Mouse (Mus musculus): ENCODE measurements around the gene Faxc. TPM values are rescaled to one million over a fixed set of nuclear protein-coding genes. Genes with fewer than 3 reads are reported as not detected.

Faxc gene
- polyA plus RNA-seq, 1 experiment from 2014 or later = 3.6 TPM

DNA sequence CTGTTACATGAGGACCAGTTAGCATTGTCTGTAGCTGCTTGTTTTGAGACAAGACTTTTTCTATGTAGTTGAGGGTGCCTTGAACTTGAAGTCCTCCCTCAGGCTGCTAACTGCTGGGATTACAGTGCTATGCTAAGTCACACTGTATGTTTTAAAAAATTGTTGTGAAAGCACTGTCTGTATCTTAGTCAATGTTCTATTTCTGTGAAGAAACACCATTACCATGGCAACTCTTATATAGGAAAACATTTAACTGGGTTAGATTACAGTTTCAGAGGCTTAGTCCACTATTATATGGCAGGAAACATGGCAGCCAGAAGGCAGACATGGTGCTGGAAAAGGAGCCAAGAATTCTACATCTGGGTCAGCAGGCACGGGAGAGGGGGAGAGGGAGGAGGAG is 40.8 kb downstream of the Faxc start:
- Histone ChIP-seq H3K4me2 (no peak overlapping the region), H3K27ac (no peak overlapping the region), H3K4me1 (no peaks in the 10 kb centered on the region), H3K4me3 (replicated peaks) (no peak overlapping the region), H3K36me3 (no peaks in the 10 kb centered on the region), H3K27me3 (replicated peaks) (no peaks in the 10 kb centered on the region), H3K9me3 (no peaks in the 10 kb centered on the region), H3K9ac (no peak overlapping the region)
- 14% methylated on average over 1 of the region's 1 CpGs for WGBS
- ATAC-seq (ENCODE audit: insufficient read depth, low FRiP score, low read depth) = no peak

GRCm38 (mm10) chr4:21974126-21974525 is 43.0 kb downstream of the Faxc start:
- Histone ChIP-seq H3K36me3 (no peaks in the 10 kb centered on the region), H3K27ac (no peak overlapping the region), H3K9ac (no peak overlapping the region), H3K4me3 (replicated peaks) (no peak overlapping the region), H3K4me2 (no peak overlapping the region), H3K27me3 (replicated peaks) (no peaks in the 10 kb centered on the region), H3K9me3 (no peaks in the 10 kb centered on the region), H3K4me1 (no peaks in the 10 kb centered on the region)
- 25% methylated on average over 3 of the region's 3 CpGs for WGBS
- ATAC-seq (ENCODE audit: insufficient read depth, low FRiP score, low read depth) = no peak

- WGBS = 71% methylated on average over 4 of the region's 4 CpGs
- H3K27me3 ChIP-seq (replicated peaks) = no peaks in the 10 kb centered on the region
- no peaks in the 10 kb centered on the region for H3K9me3 ChIP-seq
- no peaks in the 10 kb centered on the region for H3K36me3 ChIP-seq
- no peak overlapping the region for H3K27ac ChIP-seq
- H3K9ac ChIP-seq = no peak overlapping the region
- no peak overlapping the region for H3K4me2 ChIP-seq
- no peaks in the 10 kb centered on the region for H3K4me1 ChIP-seq
- H3K4me3 ChIP-seq (replicated peaks) = no peak overlapping the region
- no peak; the same call in 1 of the 2 replicates for ATAC-seq (ENCODE audit: insufficient read depth, low FRiP score, low read depth)
Observed at GRCm38 (mm10) chr4:21980471-21980870, 49.3 kb downstream of the Faxc start.

DNA sequence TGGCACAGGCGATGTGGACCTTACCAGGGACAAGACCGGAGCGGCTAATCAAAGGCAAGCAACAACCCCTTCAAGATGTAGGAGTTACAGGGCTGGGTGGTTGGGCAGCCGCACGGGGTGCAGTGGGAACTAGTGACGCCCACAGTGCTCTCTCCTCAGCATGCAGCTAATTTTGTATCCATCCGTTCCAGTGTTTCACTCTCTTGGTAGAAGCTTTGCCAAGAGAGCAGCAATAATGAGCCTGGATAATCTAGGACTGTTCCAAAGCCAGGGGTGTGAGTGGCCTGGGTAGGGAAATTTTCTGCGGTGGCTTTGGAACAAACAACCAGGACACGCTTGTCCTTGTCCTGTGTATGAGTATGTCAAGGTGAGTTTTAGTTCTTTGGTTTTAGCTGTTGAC is 51.3 kb downstream of the Faxc start:
- H3K27me3 ChIP-seq (replicated peaks) = no peaks in the 10 kb centered on the region
- no peak overlapping the region for H3K27ac ChIP-seq
- no peak for ATAC-seq (ENCODE audit: insufficient read depth, low FRiP score, low read depth)
- no peaks in the 10 kb centered on the region for H3K4me1 ChIP-seq
- no peaks in the 10 kb centered on the region for H3K36me3 ChIP-seq
- WGBS = 94% methylated on average over 9 of the region's 9 CpGs
- H3K9me3 ChIP-seq = no peaks in the 10 kb centered on the region
- H3K4me3 ChIP-seq (replicated peaks) = no peak overlapping the region
- no peak overlapping the region for H3K9ac ChIP-seq
- no peak overlapping the region for H3K4me2 ChIP-seq

DNA sequence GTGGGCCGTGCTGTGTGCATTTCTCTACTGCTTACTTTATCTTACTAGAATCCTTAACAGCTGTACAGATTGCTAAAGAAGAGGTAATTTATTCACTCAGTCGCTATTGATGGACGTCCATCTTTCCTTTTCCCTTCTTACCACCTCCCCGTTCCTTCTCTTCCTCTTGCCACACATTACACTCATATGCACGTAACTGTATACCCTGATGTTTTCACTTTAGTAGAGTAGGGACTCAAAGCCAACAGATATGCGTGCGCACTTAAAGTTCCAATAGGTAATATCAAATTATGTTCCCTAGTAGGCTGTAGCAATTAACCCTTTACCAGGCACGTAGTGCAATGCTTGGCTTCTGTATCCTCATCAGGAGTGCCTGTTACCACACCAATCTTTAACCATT is 55.7 kb downstream of the Faxc start:
- Histone ChIP-seq H3K27me3 (replicated peaks) (no peaks in the 10 kb centered on the region), H3K36me3 (no peaks in the 10 kb centered on the region), H3K4me1 (no peaks in the 10 kb centered on the region), H3K4me2 (no peak overlapping the region), H3K4me3 (replicated peaks) (no peak overlapping the region), H3K27ac (no peak overlapping the region), H3K9ac (no peak overlapping the region), H3K9me3 (no peaks in the 10 kb centered on the region)
- WGBS = 75% methylated on average over 8 of the region's 8 CpGs
- no peak for ATAC-seq (ENCODE audit: insufficient read depth, low FRiP score, low read depth)

- no peaks in the 10 kb centered on the region for H3K36me3 ChIP-seq
- no peak overlapping the region for H3K27ac ChIP-seq
- no peaks in the 10 kb centered on the region for H3K4me1 ChIP-seq
- WGBS = 83% methylated on average over 10 of the region's 10 CpGs
- no peak overlapping the region for H3K4me3 ChIP-seq (replicated peaks)
- ATAC-seq (ENCODE audit: insufficient read depth, low FRiP score, low read depth) = no peak
- no peaks in the 10 kb centered on the region for H3K9me3 ChIP-seq
- H3K9ac ChIP-seq = no peak overlapping the region
- no peak overlapping the region for H3K4me2 ChIP-seq
- H3K27me3 ChIP-seq (replicated peaks) = no peaks in the 10 kb centered on the region
Observed at GRCm38 (mm10) chr4:21987460-21987859, 56.3 kb downstream of the Faxc start.

- WGBS = 87% methylated on average over 3 of the region's 3 CpGs
- no peak for ATAC-seq (ENCODE audit: insufficient read depth, low FRiP score, low read depth)
Observed at GRCm38 (mm10) chr4:21989571-21990091, 58.5 kb downstream of the Faxc start.

GRCm38 (mm10) chr4:21990580-21991235 is 59.6 kb downstream of the Faxc start:
- Histone ChIP-seq H3K4me2 (no peak overlapping the region), H3K27me3 (replicated peaks) (no peaks in the 10 kb centered on the region), H3K4me1 (no peaks in the 10 kb centered on the region), H3K4me3 (replicated peaks) (no peak overlapping the region), H3K9ac (no peak overlapping the region), H3K36me3 (no peaks in the 10 kb centered on the region), H3K9me3 (no peaks in the 10 kb centered on the region), H3K27ac (no peak overlapping the region)
- no peak for ATAC-seq (ENCODE audit: insufficient read depth, low FRiP score, low read depth)
- WGBS = 22% methylated on average over 3 of the region's 3 CpGs

More at GRCm38 (mm10) chr4:21989571-21990091, 58.5 kb downstream of the Faxc start:
- H3K4me1 ChIP-seq = no peaks in the 10 kb centered on the region
- H3K4me3 ChIP-seq (replicated peaks) = no peak overlapping the region
- H3K27me3 ChIP-seq (replicated peaks) = no peaks in the 10 kb centered on the region
- H3K4me2 ChIP-seq = no peak overlapping the region
- H3K36me3 ChIP-seq = no peaks in the 10 kb centered on the region
- no peak overlapping the region for H3K27ac ChIP-seq
- H3K9ac ChIP-seq = no peak overlapping the region
- no peaks in the 10 kb centered on the region for H3K9me3 ChIP-seq

DNA sequence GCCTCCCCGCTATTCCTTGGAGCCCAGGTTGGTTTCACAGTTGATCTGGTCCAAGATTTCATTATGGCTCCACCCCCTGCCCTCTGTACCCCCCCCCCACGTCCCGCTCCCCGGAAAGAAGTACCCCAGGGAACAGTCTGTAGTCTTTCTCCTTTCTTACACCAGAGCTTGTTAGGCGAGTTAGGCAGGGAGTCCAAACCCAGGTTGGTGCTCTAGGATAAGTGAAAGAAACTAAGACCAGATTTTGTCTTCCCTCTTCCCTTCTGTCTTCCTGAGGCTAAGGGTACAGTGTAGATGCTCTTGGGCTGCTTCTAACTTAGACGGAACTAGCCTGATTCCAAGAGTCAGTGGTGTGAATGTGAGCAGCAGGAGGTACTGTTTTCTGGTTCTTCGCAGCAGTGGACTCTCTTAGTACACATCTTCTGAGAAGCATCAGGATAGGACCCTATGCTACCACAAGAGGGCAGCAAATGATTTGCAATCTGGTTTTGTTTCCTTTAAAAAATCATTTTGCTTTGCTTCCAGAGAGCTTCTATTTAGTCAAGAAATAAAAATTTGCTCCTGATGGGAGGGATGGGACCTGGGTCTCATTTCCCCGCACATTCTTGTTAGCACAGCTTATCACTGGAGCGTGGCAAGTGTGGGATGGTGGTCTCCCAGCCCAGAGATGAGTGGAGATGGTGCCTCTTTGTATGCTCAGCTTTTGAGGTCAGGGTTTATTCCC is 86.7 kb downstream of the Faxc start:
- 10% methylated on average over 9 of the region's 9 CpGs for WGBS
- no peak overlapping the region for H3K4me2 ChIP-seq
- no peaks in the 10 kb centered on the region for H3K4me1 ChIP-seq
- no peak for ATAC-seq (ENCODE audit: insufficient read depth, low FRiP score, low read depth)
- H3K9ac ChIP-seq = no peak overlapping the region
- H3K27me3 ChIP-seq (replicated peaks) = no peaks in the 10 kb centered on the region
- H3K36me3 ChIP-seq = no peaks in the 10 kb centered on the region
- H3K27ac ChIP-seq = no peak overlapping the region
- no peak overlapping the region for H3K4me3 ChIP-seq (replicated peaks)
- H3K9me3 ChIP-seq = no peaks in the 10 kb centered on the region

GRCm38 (mm10) chr4:22018414-22018813 is 87.3 kb downstream of the Faxc start:
- H3K9ac ChIP-seq = no peak overlapping the region
- H3K27me3 ChIP-seq (replicated peaks) = no peaks in the 10 kb centered on the region
- no peaks in the 10 kb centered on the region for H3K4me1 ChIP-seq
- no peak overlapping the region for H3K27ac ChIP-seq
- H3K4me2 ChIP-seq = no peak overlapping the region
- no peak overlapping the region for H3K4me3 ChIP-seq (replicated peaks)
- 55% methylated on average over 5 of the region's 5 CpGs for WGBS
- ATAC-seq (ENCODE audit: insufficient read depth, low FRiP score, low read depth) = no peak
- H3K36me3 ChIP-seq = no peaks in the 10 kb centered on the region
- H3K9me3 ChIP-seq = no peaks in the 10 kb centered on the region

DNA sequence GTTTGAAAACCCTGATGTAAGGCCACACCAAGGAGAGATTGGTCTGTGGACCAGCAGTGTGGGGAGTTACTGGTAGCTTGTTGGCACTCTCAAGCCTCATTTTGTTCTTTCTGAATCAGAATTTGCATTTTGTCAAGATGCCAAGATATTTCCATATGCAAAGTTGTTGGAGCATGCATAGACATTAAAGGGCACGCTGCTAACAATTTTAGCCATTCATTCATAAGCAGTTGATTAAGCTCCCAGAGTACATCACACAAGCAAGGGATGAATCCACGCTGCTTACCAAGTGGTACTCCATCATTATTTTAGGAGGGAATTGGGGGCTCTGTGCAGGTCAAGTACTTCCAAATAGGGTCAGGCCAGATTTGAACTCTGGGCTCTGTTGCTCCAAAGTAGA is 98.8 kb downstream of the Faxc start:
- H3K36me3 ChIP-seq = no peaks in the 10 kb centered on the region
- ATAC-seq (ENCODE audit: insufficient read depth, low FRiP score, low read depth) = no peak
- no peak overlapping the region for H3K4me2 ChIP-seq
- no peaks in the 10 kb centered on the region for H3K4me1 ChIP-seq
- no peaks in the 10 kb centered on the region for H3K27me3 ChIP-seq (replicated peaks)
- WGBS = 73% methylated on average over 2 of the region's 2 CpGs
- H3K9ac ChIP-seq = no peak overlapping the region
- no peaks in the 10 kb centered on the region for H3K9me3 ChIP-seq
- no peak overlapping the region for H3K27ac ChIP-seq
- H3K4me3 ChIP-seq (replicated peaks) = no peak overlapping the region

Data from stomach, embryonic 15.5 days (tissue).